Mouse (Mus musculus) neural tube, embryonic 14.5 days (tissue): ENCODE data around the gene Ern1. TPM values are rescaled to one million over a fixed set of nuclear protein-coding genes. Genes with fewer than 3 reads are reported as not detected.

Experiments used
- ATAC-seq: fragments of 200-750 bp; cut with Nextera tagmentation; 2 replicates; pipeline ENCODE4 v1.8.0; 2017; ENCODE audit warnings: low read depth, mild to moderate bottlenecking, moderate TSS enrichment, moderate library complexity
- H3K27ac ChIP-seq: fragments of 300-500 bp; sonication (generic); 2 replicates; pipeline ENCODE4 v1.5.1; 2014; ENCODE audit warnings: low read depth, mild to moderate bottlenecking, control low read depth, low read length, moderate library complexity, mixed read lengths
- H3K27me3 ChIP-seq: fragments of 300-500 bp; sonication (generic); 2 replicates; pipeline ENCODE4 v1.6.1; 2014; ENCODE audit warnings: low read length; ENCODE audit not compliant: control insufficient read depth, insufficient read depth
- H3K36me3 ChIP-seq: fragments of 300-500 bp; sonication (generic); 2 replicates; pipeline ENCODE4 v1.6.1; 2014; ENCODE audit warnings: low read length, mixed read lengths; ENCODE audit not compliant: control insufficient read depth, insufficient read depth
- H3K4me1 ChIP-seq: fragments of 300-500 bp; sonication (generic); 2 replicates; pipeline ENCODE4 v1.6.1; 2014; ENCODE audit warnings: low read length; ENCODE audit not compliant: control insufficient read depth, insufficient read depth
- H3K4me2 ChIP-seq: fragments of 300-500 bp; sonication (generic); 2 replicates; pipeline ENCODE4 v1.6.1; 2014; ENCODE audit warnings: mild to moderate bottlenecking, low read depth, low read length, control low read depth
- H3K4me3 ChIP-seq: fragments of 300-500 bp; sonication (generic); 2 replicates; pipeline ENCODE4 v1.5.1; 2014; ENCODE audit warnings: low read depth, low read length, control low read depth, mixed read lengths
- H3K9ac ChIP-seq: fragments of 300-500 bp; sonication (generic); replicated peaks from 2 replicates; pipeline ENCODE4 v1.6.1; 2014; ENCODE audit warnings: low read depth, mild to moderate bottlenecking, control low read depth, low read length, mixed read lengths
- H3K9me3 ChIP-seq: fragments of 300-500 bp; sonication (generic); 2 replicates; pipeline ENCODE4 v1.6.1; 2016; ENCODE audit warnings: low read length; ENCODE audit not compliant: control insufficient read depth
- WGBS: fragments of 180-500 bp; shearing (Covaris S2); extraction: QIAGEN DNeasy Blood & Tissue Kit; methylation state at CpG from one replicate; pipeline ENCODE4 v1.1.7; 2014; 5-methylcytosine and 5-hydroxymethylcytosine counted together
- polyA plus RNA-seq: library from polyadenylated mRNA; unstranded; fragments of >200 nt; fragmentation: Nextera tagmentation; extraction: Ambion mirVana; gene quantifications from 2 replicates; pipeline ENCODE4 v1.2.1, GENCODE M21; 2014

Ern1 gene
- polyA plus RNA-seq, 1 experiment from 2014 or later, result 7.6 TPM

- H3K4me2 ChIP-seq, result no peak overlapping the region
- ATAC-seq, result no peak
- 7% methylated on average over 11 of the region's 11 CpGs for WGBS
- no peaks in the 10 kb centered on the region for H3K36me3 ChIP-seq
- H3K4me1 ChIP-seq, result no peaks in the 10 kb centered on the region
- H3K4me3 ChIP-seq, result no peak overlapping the region
- H3K9me3 ChIP-seq, result no peaks in the 10 kb centered on the region
- H3K27me3 ChIP-seq, result no peaks in the 10 kb centered on the region
- H3K27ac ChIP-seq, result no peak overlapping the region
- H3K9ac ChIP-seq, result no peak overlapping the region
These were observed 122.9 kb downstream of the Ern1 start for GRCm38 (mm10) chr11:106364712-106365111.

DNA sequence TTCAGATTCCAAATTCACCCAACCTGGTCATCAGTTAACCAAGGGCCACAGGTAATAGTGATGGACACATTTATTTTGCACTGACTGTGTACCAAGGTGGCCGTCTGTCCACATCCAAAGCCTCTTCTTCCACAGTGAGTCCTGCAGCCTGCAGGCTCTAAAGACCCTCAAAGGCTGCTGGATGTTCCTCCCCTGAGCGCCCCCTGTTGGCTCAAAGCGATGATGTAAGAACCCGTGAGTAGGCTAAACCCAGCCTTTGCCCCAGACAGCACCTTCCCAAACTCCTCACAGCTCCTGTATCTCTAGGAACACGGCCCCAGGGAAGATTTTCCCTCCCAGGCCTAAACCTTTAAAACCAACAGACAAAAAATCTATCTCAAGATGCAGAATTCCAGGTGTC is 128.3 kb downstream of the Ern1 start:
- Histone ChIP-seq H3K4me2 (no peak overlapping the region), H3K9ac (no peak overlapping the region), H3K4me3 (no peak overlapping the region), H3K9me3 (no peaks in the 10 kb centered on the region), H3K36me3 (no peaks in the 10 kb centered on the region), H3K27me3 (no peaks in the 10 kb centered on the region), H3K4me1 (no peaks in the 10 kb centered on the region), H3K27ac (no peak overlapping the region)
- no peak for ATAC-seq
- 32% methylated on average over 5 of the region's 5 CpGs for WGBS

GRCm38 (mm10) chr11:106355382-106356128 is 132.1 kb downstream of the Ern1 start:
- WGBS, result 76% methylated on average over 19 of the region's 19 CpGs
- no peak overlapping the region for H3K4me2 ChIP-seq
- no peak overlapping the region for H3K4me3 ChIP-seq
- H3K36me3 ChIP-seq, result no peaks in the 10 kb centered on the region
- no peaks in the 10 kb centered on the region for H3K27me3 ChIP-seq
- H3K9ac ChIP-seq, result no peak overlapping the region
- H3K4me1 ChIP-seq, result no peaks in the 10 kb centered on the region
- no peak for ATAC-seq
- H3K27ac ChIP-seq, result no peak overlapping the region
- no peaks in the 10 kb centered on the region for H3K9me3 ChIP-seq

GRCm38 (mm10) chr11:106354181-106354580 is 133.5 kb downstream of the Ern1 start:
- WGBS, result 56% methylated on average over 1 of the region's 1 CpGs
- Histone ChIP-seq H3K36me3 (no peaks in the 10 kb centered on the region), H3K4me2 (no peak overlapping the region), H3K4me1 (no peaks in the 10 kb centered on the region), H3K4me3 (no peak overlapping the region), H3K27me3 (no peaks in the 10 kb centered on the region), H3K9ac (no peak overlapping the region), H3K27ac (no peak overlapping the region), H3K9me3 (no peaks in the 10 kb centered on the region)
- no peak for ATAC-seq

- Histone ChIP-seq H3K36me3 (no peaks in the 10 kb centered on the region), H3K9me3 (no peaks in the 10 kb centered on the region), H3K4me2 (no peak within 1 kb of the TSS), H3K27me3 (no peaks in the 10 kb centered on the region), H3K4me3 (no peak within 1 kb of the TSS), H3K27ac (no peak within 1 kb of the TSS), H3K4me1 (no peaks in the 10 kb centered on the region), H3K9ac (no peak within 1 kb of the TSS)
- ATAC-seq, result no peak
- WGBS, result 92% methylated on average over 12 of the region's 12 CpGs
These were observed 134.5 kb downstream of the Ern1 start, which contains the start of gene Scn4a for GRCm38 (mm10) chr11:106353188-106353587. Gene Scn4a (minus strand): TSS chr11:106353288.

DNA sequence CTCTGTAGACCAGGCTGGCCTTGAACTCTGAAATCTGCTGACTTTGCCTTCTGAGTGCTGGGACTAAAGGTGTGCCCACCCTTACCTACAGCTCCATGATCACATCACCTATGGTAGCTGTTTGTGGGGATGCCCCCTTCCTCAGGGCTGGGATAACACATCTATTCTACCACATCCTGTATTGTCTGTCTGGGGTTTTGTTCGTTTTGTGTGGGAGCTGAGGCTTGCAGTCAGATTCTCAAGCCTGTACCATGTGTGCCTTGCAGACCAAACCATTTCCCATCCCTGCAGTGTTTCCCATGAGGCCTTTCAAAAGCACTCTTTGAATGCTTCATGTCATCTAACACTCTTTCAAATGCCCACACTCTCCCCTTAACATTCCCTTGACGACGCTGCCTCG is 135.7 kb downstream of the Ern1 start:
- H3K9ac ChIP-seq, result no peak overlapping the region
- WGBS, result 83% methylated on average over 4 of the region's 4 CpGs
- no peak for ATAC-seq

GRCm38 (mm10) chr11:106351253-106351652 is 136.4 kb downstream of the Ern1 start:
- Histone ChIP-seq H3K4me2 (no peak overlapping the region), H3K4me3 (no peak overlapping the region), H3K9ac (no peak overlapping the region), H3K9me3 (no peaks in the 10 kb centered on the region), H3K4me1 (no peaks in the 10 kb centered on the region), H3K27me3 (no peaks in the 10 kb centered on the region), H3K27ac (no peak overlapping the region), H3K36me3 (no peaks in the 10 kb centered on the region)
- no peak for ATAC-seq
- WGBS, result 68% methylated on average over 3 of the region's 3 CpGs

More for the DNA sequence above, 135.7 kb downstream of the Ern1 start:
- no peak overlapping the region for H3K27ac ChIP-seq
- no peak overlapping the region for H3K4me3 ChIP-seq
- H3K9me3 ChIP-seq, result no peaks in the 10 kb centered on the region
- no peaks in the 10 kb centered on the region for H3K27me3 ChIP-seq
- no peak overlapping the region for H3K4me2 ChIP-seq
- H3K4me1 ChIP-seq, result no peaks in the 10 kb centered on the region
- no peaks in the 10 kb centered on the region for H3K36me3 ChIP-seq

GRCm38 (mm10) chr11:106350853-106351252 is 136.8 kb downstream of the Ern1 start:
- no peaks in the 10 kb centered on the region for H3K27me3 ChIP-seq
- H3K4me2 ChIP-seq, result no peak overlapping the region
- ATAC-seq, result no peak
- H3K4me3 ChIP-seq, result no peak overlapping the region
- no peak overlapping the region for H3K27ac ChIP-seq
- no peaks in the 10 kb centered on the region for H3K4me1 ChIP-seq
- H3K9me3 ChIP-seq, result no peaks in the 10 kb centered on the region
- H3K36me3 ChIP-seq, result no peaks in the 10 kb centered on the region
- H3K9ac ChIP-seq, result no peak overlapping the region
- WGBS, result 67% methylated on average over 5 of the region's 5 CpGs

DNA sequence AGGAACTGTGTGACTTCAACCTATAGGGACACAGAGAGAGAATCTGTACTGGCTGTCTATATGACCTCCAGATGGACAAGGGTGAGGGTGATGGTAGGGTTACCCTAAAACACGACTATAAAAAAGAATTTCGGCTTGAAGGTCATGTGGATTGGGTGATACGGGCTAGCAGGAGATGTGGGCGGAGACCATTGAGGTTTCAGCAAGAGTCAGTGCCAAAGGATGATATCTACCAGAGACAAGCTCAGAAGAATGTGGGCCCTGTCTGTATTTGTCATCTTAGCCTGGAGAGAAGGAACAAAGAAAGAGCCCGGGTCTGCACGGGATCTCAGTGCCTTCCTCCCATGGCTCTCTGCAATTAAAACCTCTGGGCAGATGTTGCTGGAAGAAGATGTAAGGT is 137.9 kb downstream of the Ern1 start:
- Histone ChIP-seq H3K27ac (no peak overlapping the region), H3K9me3 (no peaks in the 10 kb centered on the region), H3K4me3 (no peak overlapping the region), H3K27me3 (no peaks in the 10 kb centered on the region), H3K36me3 (no peaks in the 10 kb centered on the region), H3K4me1 (no peaks in the 10 kb centered on the region), H3K4me2 (no peak overlapping the region), H3K9ac (no peak overlapping the region)
- ATAC-seq, result no peak
- WGBS, result 89% methylated on average over 6 of the region's 6 CpGs
